Mouse (Mus musculus): ENCODE measurements around the gene Atg4a.

Atg4a gene

GRCm38 (mm10) chrX:140956272-140956940 lies at the start of gene Atg4a, which contains the start of gene Psmd10:
TSS of gene Atg4a (plus strand) at chrX:140956907.
TSS of gene Psmd10 (minus strand) at chrX:140956728.
- in situ Hi-C loops (cut with MseI, MboI), result no loop called here

- in situ Hi-C loops (cut with MseI, MboI), result no loop called here
Observed at GRCm38 (mm10) chrX:140907360-140907759, 49.3 kb upstream of the Atg4a start, which contains the start of gene Vsig1. TSS of gene Vsig1 (plus strand) at chrX:140907608.

GRCm38 (mm10) chrX:140921321-140921720 lies 35.4 kb upstream of the Atg4a start:
- in situ Hi-C loops (cut with MseI, MboI), result no loop called here

- in situ Hi-C loops (cut with MseI, MboI), result no loop called here
Observed at GRCm38 (mm10) chrX:140932066-140932465, 24.6 kb upstream of the Atg4a start.

- in situ Hi-C loops (cut with MseI, MboI), result no loop called here
Observed at GRCm38 (mm10) chrX:140933263-140933662, 23.4 kb upstream of the Atg4a start.

GRCm38 (mm10) chrX:140936271-140936670 lies 20.4 kb upstream of the Atg4a start:
- in situ Hi-C loops (cut with MseI, MboI), result no loop called here

GRCm38 (mm10) chrX:140953618-140954017 lies 3.1 kb upstream of the Atg4a start:
- in situ Hi-C loops (cut with MseI, MboI), result no loop called here

- in situ Hi-C loops (cut with MseI, MboI), result no loop called here
Observed at GRCm38 (mm10) chrX:140956959-140957358, 252 bp downstream of the Atg4a start.

GRCm38 (mm10) chrX:140978943-140979342 lies 22.2 kb downstream of the Atg4a start:
- in situ Hi-C loops (cut with MseI, MboI), result no loop called here

- in situ Hi-C loops (cut with MseI, MboI), result no loop called here
Observed at GRCm38 (mm10) chrX:140979546-140979945, 22.8 kb downstream of the Atg4a start.

- in situ Hi-C loops (cut with MseI, MboI), result no loop called here
Observed at GRCm38 (mm10) chrX:140980163-140980562, 23.5 kb downstream of the Atg4a start.

- in situ Hi-C loops (cut with MseI, MboI), result no loop called here
Observed at GRCm38 (mm10) chrX:140983206-140983960, 26.7 kb downstream of the Atg4a start.

- in situ Hi-C loops (cut with MseI, MboI), result no loop called here
Observed at GRCm38 (mm10) chrX:140984795-140985194, 28.1 kb downstream of the Atg4a start.

- in situ Hi-C loops (cut with MseI, MboI), result no loop called here
Observed at GRCm38 (mm10) chrX:140985256-140985655, 28.5 kb downstream of the Atg4a start.

- in situ Hi-C loops (cut with MseI, MboI), result no loop called here
Observed at GRCm38 (mm10) chrX:140996909-140997516, 40.3 kb downstream of the Atg4a start.

- in situ Hi-C loops (cut with MseI, MboI), result no loop called here
Observed at GRCm38 (mm10) chrX:140997912-140998545, 41.3 kb downstream of the Atg4a start.

GRCm38 (mm10) chrX:140998885-140999284 lies 42.2 kb downstream of the Atg4a start:
- in situ Hi-C loops (cut with MseI, MboI), result no loop called here

- in situ Hi-C loops (cut with MseI, MboI), result no loop called here
Observed at GRCm38 (mm10) chrX:141149705-141150104, 193.0 kb downstream of the Atg4a start.

- in situ Hi-C loops (cut with MseI, MboI), result no loop called here
Observed at GRCm38 (mm10) chrX:141150290-141150689, 193.6 kb downstream of the Atg4a start.

GRCm38 (mm10) chrX:141151182-141151581 lies 194.5 kb downstream of the Atg4a start:
- in situ Hi-C loops (cut with MseI, MboI), result no loop called here

GRCm38 (mm10) chrX:141156696-141157095 lies 200.0 kb downstream of the Atg4a start:
- in situ Hi-C loops (cut with MseI, MboI), result no loop called here

GRCm38 (mm10) chrX:141157626-141158025 lies 200.9 kb downstream of the Atg4a start:
- in situ Hi-C loops (cut with MseI, MboI), result no loop called here
